Mouse (Mus musculus): ENCODE results near the gene Cryzl2.
A peak's percentile ranks its signal among the peaks of the same experiment; 100 is the strongest.

Gene Cryzl2

DNA sequence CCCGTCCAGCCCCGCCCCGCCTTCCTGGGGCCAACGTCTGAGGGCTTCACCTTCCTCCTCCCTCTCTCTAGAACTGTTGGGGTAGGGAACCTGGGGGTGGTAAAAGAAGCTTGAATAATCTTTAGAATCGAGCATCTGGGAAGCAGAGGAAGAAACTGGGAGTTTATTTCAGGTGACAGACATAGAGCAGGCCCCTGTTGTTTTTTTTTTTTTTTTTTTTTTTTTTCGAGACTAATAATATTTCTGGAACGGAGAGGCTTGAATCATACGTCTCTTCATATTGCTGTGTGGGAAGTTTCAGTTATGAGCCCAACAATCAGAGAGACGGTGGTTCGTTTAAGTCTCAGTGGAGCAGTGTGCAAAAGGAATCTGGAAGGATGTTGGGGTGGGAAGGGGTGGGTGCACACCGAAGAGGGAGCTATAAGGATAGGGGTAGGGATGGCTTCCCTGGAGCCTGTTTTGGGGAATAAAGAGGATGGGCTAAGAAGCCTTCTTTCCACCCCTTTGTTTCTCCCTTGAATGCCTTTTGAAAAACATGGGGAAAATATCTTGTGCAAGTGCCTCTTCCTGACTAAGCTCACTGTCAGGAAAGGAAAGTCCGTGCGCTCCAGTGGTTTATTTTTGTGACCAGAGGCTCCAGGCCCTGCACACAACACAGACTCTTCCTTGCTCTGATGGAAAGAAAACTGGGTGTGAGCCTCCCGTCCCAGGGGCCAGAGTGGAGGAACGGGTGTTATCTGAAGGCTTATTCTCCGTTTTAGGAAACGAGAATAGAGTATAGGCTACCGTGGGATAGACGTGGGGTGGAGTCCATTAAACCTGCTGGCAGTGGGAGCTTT lies 14.4 kb upstream of the Cryzl2 start:
- no peak for DNase-seq

DNA sequence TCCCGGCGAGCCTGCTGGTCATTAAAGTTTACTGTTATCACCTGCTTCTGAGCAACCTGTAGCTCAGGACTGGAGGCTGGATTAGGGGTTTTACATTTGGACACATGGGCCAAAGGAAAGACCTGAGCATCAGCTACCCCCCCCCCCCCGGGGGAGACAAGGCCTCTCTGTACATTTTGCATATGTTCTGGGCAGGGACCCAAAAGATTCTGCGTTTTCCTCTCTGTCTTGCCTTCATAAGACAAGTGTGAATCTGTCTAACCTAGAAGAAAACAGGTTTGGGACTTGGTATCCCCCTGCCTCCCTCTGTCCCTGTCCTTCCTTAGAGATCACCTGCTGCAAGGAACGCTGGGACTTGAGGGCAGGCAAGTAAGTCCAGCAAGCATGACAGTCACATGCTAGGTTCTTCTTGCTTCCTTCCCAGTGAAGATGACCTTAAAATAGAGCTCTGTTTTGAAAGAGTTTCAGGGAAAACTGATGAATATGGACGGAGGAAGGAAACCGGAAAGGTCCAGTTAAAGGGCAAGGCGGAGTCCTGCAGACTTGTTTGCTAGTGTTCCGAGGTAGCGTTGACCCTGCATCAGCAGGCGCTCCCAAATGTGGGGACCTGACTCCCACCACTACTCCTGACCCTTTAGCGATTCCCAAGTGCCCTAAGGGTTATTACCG lies 13.6 kb upstream of the Cryzl2 start:
- DNase-seq: no peak

DNA sequence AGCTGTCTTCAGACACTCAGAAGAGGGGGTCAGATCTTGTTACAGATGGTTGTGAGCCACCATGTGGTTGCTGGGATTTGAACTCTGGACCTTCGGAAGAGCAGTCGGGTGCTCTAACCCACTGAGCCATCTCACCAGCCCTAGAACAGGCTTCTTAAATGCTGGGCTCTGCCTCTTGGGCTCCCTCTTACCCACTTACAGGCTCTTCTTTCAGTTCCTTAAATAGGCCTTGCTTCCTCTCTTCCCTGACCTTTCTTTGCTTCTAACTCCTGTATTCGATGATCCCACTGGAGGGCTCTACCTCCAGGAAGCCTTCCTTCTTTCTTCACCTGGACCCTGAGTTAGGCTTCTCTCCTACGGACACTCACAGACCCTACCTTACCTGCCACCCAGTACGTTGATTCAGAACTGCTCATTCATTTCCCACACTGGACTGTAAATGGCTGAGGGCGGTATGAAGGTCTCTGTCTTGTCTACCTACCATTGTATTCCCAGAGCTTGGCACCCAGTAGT lies 12.9 kb upstream of the Cryzl2 start:
- DNase-seq: no peak

DNA sequence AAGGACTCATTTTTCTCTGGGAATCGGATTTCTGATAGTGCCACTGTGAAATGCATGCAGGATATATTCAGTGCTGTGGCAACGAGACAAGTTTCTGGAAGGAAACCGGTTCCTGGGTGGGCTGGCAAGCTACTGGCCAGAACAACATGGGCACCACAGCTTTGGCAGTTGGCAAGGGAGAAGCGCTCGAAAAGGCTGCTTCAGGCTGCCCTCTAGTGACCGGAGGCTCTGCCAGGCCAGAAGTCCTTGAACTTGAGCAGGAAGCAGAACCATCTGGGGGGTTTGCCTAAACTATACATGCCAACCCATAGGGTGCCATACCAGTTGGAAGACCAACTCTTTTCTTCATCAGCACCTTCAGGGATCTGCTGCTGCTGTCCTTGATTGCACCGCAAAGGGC lies 12.1 kb upstream of the Cryzl2 start:
- peak; percentile 73 to 79 for DNase-seq

DNA sequence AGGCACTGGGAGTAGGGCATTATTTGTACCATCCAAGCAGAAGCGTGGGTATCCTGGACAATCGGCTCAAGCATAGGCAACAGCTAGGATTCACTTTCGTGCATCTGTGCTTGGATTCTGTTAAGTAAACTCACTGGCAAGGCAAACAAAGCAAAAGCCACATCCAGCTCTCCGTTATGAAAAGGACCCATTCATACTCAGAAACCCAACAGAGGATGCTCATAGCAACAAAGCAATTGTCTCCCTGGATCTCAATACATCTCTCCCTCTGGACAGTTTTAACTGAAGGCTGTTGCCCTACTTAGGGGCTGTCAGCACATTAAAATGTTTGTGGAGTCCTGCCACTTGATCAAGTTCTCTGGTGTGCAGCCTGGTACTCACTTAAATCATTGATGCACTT lies 11.2 kb upstream of the Cryzl2 start:
- no peak for DNase-seq

DNA sequence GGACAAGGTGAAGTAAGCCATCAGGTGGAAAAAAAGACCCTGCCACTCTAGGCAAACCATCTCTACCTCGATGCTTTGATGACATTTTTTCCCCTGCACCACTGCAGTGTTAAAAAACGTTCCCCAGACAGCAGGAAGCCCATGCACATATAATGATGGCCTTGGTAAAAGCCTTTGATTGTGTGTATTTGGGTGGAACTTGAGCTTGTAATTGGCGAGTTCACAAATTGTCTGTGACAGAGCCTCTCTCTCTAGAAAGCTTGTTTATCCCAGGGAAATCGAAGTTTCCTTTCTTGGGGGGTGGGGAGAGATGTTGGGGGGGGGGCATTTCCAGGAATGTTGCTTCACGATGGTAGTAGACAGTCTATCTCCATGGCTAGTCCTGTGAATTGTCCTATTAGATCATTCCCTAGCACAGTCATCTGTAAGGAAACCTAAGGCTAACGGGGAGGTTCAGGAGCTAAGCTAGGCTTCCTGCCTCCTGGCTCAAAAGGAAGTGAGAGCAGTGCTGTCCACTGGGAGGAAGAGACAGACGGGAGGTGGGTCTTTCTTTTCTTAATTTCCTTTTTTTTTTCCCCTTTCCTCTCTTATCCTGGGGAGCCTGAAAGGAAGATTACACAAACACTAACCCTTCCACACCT lies 10.1 kb upstream of the Cryzl2 start:
- DNase-seq: no peak

DNA sequence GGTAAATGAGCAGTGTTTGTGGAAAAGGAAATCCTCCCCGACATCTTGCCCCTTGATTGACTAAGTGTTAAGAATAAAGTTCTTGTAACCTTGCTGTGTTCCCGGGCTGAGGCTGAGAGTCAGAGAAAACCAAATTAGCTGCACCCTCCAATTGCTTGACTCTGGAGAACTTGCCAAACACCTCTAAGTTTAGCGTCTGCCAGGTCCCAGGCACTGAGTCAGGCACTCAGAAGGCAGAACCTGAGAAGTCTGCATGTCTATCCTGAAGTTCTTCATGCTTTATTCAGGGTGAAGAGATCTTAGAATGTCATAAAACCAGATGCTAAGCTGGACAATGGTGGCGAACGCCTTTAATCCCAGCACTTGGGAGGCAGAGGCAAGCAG lies 9.6 kb upstream of the Cryzl2 start:
- DNase-seq: no peak

DNA sequence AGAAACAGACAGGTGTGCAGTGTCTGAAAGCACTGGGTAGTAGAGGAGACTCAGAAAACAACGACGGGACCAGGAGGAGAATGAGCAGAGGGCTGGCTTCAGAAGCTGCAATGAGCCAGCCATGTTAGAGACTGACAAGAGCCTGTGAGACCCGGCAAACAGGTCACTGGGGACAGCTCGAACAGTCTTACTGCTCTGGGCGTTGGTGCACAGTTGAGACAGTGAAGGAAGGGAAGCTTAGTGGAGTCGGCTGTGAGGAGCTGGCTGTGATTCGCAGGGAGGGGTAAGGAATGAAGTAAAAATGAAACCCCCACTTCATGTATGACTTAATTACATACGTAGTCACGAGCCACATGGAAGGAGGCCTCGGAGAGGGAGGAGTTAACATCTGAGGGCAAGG lies 8.8 kb upstream of the Cryzl2 start:
- DNase-seq: no peak

DNA sequence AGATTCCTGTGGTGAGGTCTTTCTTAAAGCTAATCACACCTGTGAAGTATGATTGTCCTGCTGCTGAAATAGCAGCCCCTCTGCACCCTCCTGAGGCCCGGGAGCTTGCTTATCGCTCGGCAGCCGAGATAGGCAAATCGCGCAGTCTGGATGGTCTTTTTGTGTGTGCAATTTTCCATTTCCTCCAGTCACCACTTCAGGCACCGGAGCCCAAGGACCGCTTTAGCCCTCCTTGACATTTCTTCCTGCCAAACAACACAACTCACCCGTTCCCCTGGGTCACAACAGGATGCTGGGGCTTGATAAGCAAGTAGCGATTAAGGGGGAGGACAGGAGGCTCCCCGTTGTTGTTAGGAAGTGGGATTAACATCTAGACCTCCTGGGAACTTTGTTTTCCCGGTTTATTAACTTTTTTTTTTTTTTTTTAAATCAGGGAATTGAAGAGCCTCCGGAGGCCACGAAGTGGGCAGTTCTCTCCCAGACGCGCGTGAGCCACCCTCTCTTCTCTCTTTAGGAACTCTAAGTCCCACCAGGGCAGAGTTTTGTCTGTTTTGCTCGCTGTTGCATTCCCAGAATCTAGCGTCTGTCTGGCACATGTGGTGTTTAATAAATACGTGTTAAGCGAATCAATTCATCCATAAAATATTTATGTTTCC lies 8.3 kb upstream of the Cryzl2 start:
- DNase-seq: peak; percentile 49 to 71

DNA sequence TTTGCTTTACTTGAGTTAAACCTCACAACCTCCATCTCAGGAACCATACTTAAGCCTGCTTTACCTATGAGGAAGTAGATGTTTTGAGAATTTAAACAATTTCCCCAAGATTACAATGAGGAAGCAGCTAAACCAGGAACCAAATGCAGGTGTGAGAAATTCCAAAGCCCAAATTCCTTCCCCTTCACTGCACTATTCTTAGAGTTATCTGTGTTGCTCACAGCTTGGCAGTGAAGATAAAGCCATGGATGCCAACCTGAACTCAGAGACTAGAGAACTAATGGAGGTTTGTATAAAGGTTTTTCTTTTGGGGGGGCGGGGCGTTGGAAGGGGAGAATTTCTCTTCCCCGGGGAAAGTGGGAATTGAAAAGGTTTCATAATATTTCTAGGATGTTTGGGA lies 6.1 kb upstream of the Cryzl2 start:
- no peak for DNase-seq

DNA sequence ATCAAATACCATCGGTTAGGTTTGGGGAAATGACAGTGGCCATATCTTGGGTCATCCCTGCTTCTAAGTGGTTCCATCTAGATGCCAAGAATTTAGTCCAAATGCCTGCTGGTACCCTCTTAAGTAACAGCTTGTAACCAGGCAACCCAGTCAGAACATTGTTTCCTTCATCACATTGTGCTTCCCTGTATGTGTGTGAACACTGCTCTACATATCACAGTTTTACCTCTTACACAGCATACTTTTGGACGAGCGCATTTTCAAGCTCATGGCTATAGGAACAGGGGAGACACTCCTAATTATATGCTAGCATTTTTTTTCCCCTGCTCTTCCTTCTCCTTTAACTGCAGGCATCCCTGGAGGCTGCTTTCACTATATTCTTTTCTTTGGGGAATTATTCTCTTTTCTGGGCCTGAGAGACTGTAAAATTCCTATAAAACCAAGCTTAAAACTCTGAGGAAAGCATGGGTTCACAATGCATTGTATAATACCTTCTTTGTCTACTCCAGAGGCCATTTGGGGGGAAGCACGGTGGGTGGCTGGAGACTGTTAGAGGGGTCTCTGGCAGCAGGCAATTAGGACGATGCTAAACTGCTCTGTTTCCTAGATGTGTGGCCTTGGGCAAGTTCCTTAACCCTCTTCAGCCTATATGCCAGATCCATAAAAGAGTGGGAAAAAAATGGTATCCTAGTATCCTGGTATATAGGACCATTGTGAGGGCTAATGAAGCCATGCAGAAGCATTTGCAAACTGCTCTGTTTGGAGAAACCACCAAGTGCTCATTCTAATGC lies 5.4 kb upstream of the Cryzl2 start:
- no peak for DNase-seq

DNA sequence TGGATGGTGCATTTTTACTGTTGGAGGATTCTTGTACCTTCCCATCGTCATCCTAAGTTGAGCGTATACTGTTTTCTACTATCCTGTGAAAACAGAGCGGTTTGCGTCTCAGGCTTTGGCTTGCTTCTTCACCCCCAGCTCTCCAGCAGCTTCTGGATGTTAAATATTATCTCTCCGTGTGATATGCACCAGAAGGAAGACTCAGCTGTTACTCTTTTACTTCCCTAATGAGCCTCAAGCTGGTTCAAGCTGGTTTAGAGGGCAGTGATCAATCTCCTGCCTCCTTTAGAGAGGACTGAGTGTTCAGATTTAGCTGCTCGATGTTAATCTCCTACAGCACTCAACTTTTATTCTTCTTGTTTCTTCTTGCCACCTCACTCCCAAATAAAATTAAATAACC lies 3.5 kb upstream of the Cryzl2 start:
- DNase-seq: no peak

DNA sequence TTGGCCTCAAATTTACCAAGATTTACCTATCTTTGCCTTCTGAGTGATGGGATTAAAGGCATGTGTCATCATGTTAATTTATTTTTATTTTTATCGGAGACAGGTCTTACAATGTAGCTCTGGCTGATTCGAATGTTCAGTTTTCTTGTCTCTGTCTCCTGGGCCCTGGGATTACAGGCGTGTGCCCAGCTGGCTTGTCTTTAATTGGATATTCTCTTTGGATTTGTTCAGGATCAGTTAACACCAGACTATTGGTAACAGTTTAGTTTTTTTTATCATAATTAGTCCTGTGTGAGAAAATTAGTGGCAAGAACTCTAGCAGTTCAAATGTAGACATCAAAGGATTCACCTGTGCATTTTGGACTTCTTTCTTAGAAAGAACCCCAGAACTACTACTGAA lies 588 bp upstream of the Cryzl2 start:
- no peak for DNase-seq

DNA sequence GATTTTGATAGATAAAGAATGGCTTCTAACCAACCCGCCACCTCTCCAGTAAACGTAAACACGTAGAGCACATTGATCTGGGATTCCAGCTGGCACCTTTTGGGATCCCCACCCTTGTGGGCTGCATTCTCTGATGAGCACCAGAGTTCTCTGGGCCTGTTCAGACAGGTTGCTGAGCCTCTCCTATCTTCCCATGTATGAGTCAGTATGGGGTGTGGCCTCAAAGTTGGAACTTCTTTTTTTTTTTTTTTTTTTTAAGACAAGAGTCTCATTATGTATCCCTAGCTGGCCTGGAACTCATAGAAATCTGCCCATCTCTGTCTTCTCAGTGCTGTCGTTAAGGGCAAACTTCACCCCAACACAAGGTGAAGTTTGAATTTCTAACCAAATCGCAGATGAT lies 1.5 kb downstream of the Cryzl2 start:
- DNase-seq: no peak

DNA sequence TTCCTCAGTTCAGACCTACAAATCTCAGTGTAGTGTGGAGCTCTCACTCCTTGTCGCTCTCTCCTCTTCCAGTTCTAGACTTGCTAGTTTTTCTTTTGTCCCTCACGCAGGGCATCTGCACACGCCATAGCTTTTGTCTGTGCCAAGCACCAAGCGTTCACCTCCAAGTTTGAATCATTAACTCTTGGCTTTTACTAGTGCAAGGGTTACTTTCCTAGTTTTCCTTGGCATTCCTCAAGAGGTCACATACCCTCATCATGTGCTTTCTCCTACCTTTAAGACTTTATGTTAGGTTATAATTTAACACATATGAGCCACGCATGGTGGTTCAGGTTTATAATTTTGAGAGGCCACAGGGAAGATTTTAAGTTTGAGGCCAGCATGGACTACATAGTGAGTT lies 2.9 kb downstream of the Cryzl2 start:
- DNase-seq: no peak

DNA sequence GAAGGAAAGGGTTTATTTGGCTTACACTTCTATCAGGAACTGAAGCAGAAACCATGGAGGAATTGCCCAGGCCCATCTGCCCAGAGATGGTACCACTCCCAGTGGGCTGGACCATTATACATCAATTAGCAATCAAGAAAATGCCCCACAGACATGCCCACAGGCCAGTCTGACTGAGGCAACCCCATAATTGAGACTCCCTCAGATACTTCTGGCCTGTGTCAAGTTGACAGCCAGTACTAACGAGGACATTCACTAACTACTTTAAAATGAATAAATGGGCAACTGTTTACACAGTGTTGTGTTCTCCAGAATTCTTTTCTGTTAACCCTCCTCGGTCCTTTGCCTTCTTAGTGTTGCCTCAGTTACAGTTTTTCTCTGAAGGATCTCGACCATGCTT lies 4.0 kb downstream of the Cryzl2 start:
- DNase-seq: no peak

DNA sequence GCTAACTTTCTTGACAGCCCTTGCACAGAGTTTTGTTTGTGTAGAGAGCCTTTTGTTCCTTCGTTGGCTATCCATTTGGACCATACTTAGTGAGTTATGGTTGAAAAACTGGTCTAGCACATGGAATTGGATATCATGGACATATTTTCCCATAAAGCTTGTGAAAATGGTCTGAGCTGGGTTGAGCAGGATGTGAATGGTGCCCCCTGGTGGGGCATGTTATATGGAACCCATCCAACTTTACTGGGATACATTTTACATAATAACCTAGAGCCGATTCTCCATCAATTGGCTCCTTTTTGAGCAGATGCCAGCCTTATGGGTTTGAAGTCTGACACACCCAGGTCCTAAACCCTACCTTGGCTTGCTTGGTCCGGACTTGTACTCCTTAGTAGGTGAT lies 6.8 kb downstream of the Cryzl2 start:
- peak; percentile 62 to 65 for DNase-seq

DNA sequence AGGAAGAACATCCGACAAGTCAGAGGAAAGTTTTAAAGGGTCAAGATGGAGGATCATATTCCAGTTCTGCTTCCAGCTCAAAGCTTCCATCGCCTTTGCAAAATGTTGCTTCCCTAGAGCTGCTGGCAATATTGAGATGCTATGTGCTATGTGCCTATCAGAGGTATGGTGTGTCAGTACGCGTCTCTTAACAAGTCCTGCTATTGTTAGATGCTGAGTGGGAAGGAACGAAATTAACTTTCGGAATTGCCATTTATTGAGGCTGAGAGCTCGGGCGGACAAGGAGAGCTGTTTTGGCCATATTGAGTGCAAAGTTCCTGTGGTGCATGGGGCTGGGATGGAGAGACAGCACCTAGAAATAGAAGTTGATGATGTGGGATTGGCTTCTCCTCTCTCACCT lies 9.5 kb downstream of the Cryzl2 start:
- DNase-seq: no peak

DNA sequence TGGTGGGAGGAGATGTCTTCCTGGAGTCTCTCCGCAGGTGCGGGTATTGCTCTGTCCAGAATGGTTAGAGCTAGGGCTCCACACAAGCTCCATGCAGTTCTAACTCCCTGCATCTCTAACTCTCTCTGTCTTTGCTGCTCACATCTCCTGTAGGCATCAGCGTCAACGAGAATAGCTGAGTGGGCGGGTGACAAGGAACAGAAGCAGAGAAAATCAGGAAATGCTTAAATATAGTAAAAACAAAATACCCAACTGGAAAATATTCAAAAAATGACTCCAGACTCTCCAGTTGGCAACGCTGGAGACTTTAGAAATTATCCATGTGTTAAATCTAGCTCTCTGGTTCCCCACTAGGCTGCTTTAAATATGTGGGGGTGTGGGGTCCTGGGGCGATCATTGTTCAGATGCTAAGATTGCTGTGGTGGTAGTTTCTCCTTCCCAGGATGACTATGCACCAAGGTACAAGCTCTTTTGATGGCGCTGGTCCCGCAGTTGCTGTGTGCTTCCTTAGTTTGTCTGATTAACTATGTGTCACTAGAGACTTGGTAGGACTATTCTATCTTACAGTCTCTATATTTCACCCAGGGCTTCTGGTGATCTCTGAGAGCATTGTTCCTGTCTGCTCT lies 12.5 kb downstream of the Cryzl2 start:
- DNase-seq: no peak

DNA sequence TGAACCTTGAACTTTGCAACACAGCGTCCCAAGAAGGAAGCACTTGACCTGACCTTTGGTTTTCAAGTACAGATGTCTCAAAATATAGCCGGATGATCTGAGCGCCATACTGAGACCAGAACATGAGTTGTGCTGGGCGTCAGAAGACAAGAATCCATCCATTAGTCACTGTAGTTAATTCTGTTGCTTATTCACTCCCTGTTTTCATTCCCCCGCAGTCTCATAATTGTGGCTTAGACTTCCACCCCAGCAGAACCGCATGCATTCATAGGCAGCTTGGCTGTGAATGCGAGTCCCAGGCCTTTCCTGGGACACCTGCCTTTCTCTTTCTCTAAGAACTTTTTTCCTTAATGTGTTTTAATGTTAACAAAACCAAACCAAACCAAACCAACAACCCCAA lies 14.3 kb downstream of the Cryzl2 start:
- DNase-seq: no peak

DNA sequence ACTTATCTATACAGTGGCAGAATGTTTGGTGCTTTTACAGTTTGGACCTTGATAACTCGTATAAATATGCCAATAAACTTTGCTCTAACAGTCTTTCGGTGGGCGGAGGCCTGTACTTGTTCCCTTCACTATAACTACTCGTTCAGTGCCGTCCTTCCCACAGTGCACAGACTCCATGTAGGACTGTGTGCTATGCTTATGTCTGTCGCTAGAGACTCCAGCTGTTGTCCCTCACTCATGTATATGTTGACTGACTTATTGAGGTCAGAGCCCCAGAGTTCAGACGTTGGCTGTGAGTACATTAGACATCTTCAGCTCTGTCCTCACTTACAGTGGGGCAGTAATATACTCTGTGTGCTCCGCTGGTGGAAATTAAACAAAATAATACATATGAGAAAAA lies 16.5 kb downstream of the Cryzl2 start:
- DNase-seq: no peak

DNA sequence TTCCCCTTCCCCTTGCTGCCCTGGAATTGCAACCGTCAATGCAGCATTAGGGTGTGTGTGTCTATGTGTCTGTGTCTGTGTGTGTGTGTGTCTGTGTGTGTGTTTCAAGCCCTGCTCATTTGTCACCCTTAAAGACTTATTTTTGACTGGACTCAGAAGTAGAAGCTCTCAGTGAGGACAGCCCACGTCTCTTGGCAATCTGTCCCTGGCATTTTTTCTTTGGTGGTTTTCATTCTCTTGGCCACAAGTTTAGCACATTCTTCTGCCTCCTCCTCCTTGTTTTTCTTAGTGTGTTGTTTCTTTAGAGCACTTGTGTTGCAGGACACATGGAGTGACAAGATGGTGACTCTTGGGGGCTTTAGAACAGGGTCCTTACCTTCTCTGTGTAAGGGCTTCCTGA lies 17.9 kb downstream of the Cryzl2 start:
- no peak for DNase-seq

Measured in kidney, postnatal 4 days (tissue).